Mouse (Mus musculus) ES-Bruce4 (cell line): ENCODE results near the gene Orc4. TPM values are rescaled to one million over a fixed set of nuclear protein-coding genes. Genes with fewer than 3 reads are reported as not detected.
"Not testable (repeated sequence)": the region's sequence is repeated elsewhere in the genome, so short reads cannot be mapped to it uniquely, and the experiment has no call there.

Experiments
- H3K27ac ChIP-seq: 2 replicates; pipeline ENCODE4 v1.5.1; 2012; ENCODE audit warnings: low read length, inconsistent platforms; ENCODE audit not compliant: insufficient read depth
- H3K27me3 ChIP-seq: 2 replicates; pipeline ENCODE4 v1.6.1; 2012; ENCODE audit warnings: mild to moderate bottlenecking, low read length, inconsistent platforms; ENCODE audit not compliant: control insufficient read depth, poor library complexity, insufficient read depth, severe bottlenecking
- H3K36me3 ChIP-seq: 2 replicates; pipeline ENCODE4 v1.6.1; 2012; ENCODE audit warnings: inconsistent platforms, mild to moderate bottlenecking, low read length, moderate library complexity; ENCODE audit not compliant: control insufficient read depth, poor library complexity, insufficient read depth, severe bottlenecking
- H3K4me1 ChIP-seq: one replicate; pipeline ENCODE4 v1.8.1; 2011; ENCODE audit warnings: low read length; ENCODE audit not compliant: control insufficient read depth, insufficient read depth
- H3K4me3 ChIP-seq: 2 replicates; pipeline ENCODE4 v1.5.1; 2011; ENCODE audit warnings: low read depth, mild to moderate bottlenecking, low read length
- H3K9ac ChIP-seq: 2 replicates; pipeline ENCODE4 v1.6.1; 2012; ENCODE audit warnings: low read depth, mild to moderate bottlenecking, inconsistent platforms; ENCODE audit not compliant: poor library complexity, severe bottlenecking
- H3K9me3 ChIP-seq: replicated peaks from 2 replicates; pipeline ENCODE4 v1.6.1; 2012; ENCODE audit warnings: mild to moderate bottlenecking, low read length, inconsistent platforms; ENCODE audit not compliant: control insufficient read depth, poor library complexity, insufficient read depth, severe bottlenecking
- CTCF ChIP-seq: IDR thresholded peaks from one replicate; pipeline ENCODE4 v1.8.1; 2011; ENCODE audit warnings: low read depth, low read length
- EP300 ChIP-seq: IDR thresholded peaks from 2 replicates; pipeline ENCODE4 v1.6.1; 2011; ENCODE audit warnings: low read depth, low read length; ENCODE audit not compliant: insufficient read depth
- POLR2A ChIP-seq: IDR thresholded peaks from one replicate; pipeline ENCODE4 v1.8.1; 2011; ENCODE audit warnings: low read length; ENCODE audit not compliant: insufficient read depth
- polyA plus RNA-seq: library from polyadenylated mRNA; stranded (reverse); fragments of >200 nt; gene quantifications from 2 replicates; pipeline ENCODE4 v1.2.4, GENCODE M21; 2011; ENCODE audit warnings: low read depth; ENCODE audit not compliant: missing spikeins, insufficient read depth, insufficient read length

The Orc4 gene
- polyA plus RNA-seq, 1 experiment = 211 TPM

- no peak overlapping the region for H3K9ac ChIP-seq
- H3K27ac ChIP-seq = no peak overlapping the region
- H3K9me3 ChIP-seq = no peaks in the 10 kb centered on the region
- TF ChIP-seq CTCF = no peak
- TF ChIP-seq POLR2A = no peak
- no peak for TF ChIP-seq EP300
- H3K4me3 ChIP-seq = no peak overlapping the region
- no peaks in the 10 kb centered on the region; the same call in 1 of the 2 replicates for H3K36me3 ChIP-seq
- no peaks in the 10 kb centered on the region for H3K27me3 ChIP-seq
- H3K4me1 ChIP-seq = no peaks in the 10 kb centered on the region
Observed at GRCm38 (mm10) chr2:48895186-48895585, 54.9 kb downstream of the Orc4 start.

GRCm38 (mm10) chr2:48885945-48886344, 64.1 kb downstream of the Orc4 start:
- H3K36me3 ChIP-seq = no peaks in the 10 kb centered on the region
- no peak overlapping the region for H3K9ac ChIP-seq
- H3K27ac ChIP-seq = no peak overlapping the region
- H3K4me1 ChIP-seq = no peaks in the 10 kb centered on the region
- no peak for TF ChIP-seq EP300
- no peaks in the 10 kb centered on the region for H3K27me3 ChIP-seq
- H3K4me3 ChIP-seq = no peak overlapping the region
- no peaks in the 10 kb centered on the region for H3K9me3 ChIP-seq

- no peak for TF ChIP-seq POLR2A
- no peak for TF ChIP-seq EP300
- TF ChIP-seq CTCF = no peak
- H3K9me3 ChIP-seq = no peaks in the 10 kb centered on the region
Observed at GRCm38 (mm10) chr2:48868199-48868913, 81.7 kb downstream of the Orc4 start.

GRCm38 (mm10) chr2:48865596-48865995, 84.5 kb downstream of the Orc4 start:
- H3K4me1 ChIP-seq, H3K36me3 ChIP-seq, H3K9me3 ChIP-seq: not testable (repeated sequence)

More at GRCm38 (mm10) chr2:48868199-48868913, 81.7 kb downstream of the Orc4 start:
- H3K27me3 ChIP-seq = no peaks in the 10 kb centered on the region
- H3K4me3 ChIP-seq = no peak overlapping the region
- H3K27ac ChIP-seq = no peak overlapping the region
- no peak overlapping the region for H3K9ac ChIP-seq
- H3K4me1 ChIP-seq = no peaks in the 10 kb centered on the region
- no peaks in the 10 kb centered on the region for H3K36me3 ChIP-seq

More at GRCm38 (mm10) chr2:48865596-48865995, 84.5 kb downstream of the Orc4 start:
- not testable (repeated sequence) for H3K27ac ChIP-seq, H3K9ac ChIP-seq, H3K4me3 ChIP-seq, H3K27me3 ChIP-seq

Other genes starting within 250 kb of the Orc4 start
- 10.0 and 11.7 TPM in 2 replicates for gene Acvr2a, start 136.2 kb downstream of the Orc4 start, polyA plus RNA-seq
- gene Mbd5, start 769 bp downstream of the Orc4 start, polyA plus RNA-seq = 24.7 and 26.1 TPM in 2 replicates